In the genomic region with DNA sequence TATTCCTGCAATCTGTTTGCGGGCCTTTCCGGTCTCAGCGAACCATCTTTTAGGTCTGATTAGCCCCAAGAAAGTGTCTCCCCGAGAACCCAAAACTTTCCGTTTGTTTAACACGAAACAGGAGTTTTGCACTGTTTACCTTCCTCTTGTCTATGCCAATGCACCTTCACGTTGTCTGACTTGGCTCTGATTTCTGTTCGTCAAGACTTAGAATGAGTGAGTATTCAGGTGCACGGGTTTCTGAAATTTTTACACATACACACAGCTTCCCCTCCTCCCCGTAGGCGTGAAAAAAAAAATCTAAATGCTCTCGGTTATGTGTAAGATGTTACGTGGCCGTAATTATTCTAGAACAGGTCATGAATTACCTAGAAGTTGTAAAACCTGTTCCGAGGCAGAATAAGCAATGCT, we compare ENCODE assay signal across 8 mouse cellular contexts. TPM values are rescaled to one million over a fixed set of nuclear protein-coding genes. Genes with fewer than 3 reads are reported as not detected.
DNase-seq lines count a peak whose midpoint lies in the region; ATAC-seq and TF ChIP-seq lines count a peak whose summit lies in the region.

No protein-coding gene starts in this region.

- no peaks in the 10 kb centered on the region for H3K27me3 ChIP-seq in heart, embryonic 10.5 days (ENCODE audit: insufficient read depth, poor library complexity, severe bottlenecking)
- no peaks in the 10 kb centered on the region for H3K27me3 ChIP-seq in ES-Bruce4 (ENCODE audit: control insufficient read depth, insufficient read depth, low read length, poor library complexity, severe bottlenecking)
- no peaks in the 10 kb centered on the region for H3K27me3 ChIP-seq in forebrain, embryonic 13.5 days
- H3K27me3 ChIP-seq in liver, embryonic 14.5 days (ENCODE audit: control insufficient read depth, insufficient read depth, low read length) = no peaks in the 10 kb centered on the region

- no peak for TF ChIP-seq POLR2A in ES-Bruce4 (IDR thresholded peaks at IDR 0.05; ENCODE audit: insufficient read depth, low read length)
- TF ChIP-seq POLR2A in olfactory bulb, adult 2 months (IDR thresholded peaks at IDR 0.05; ENCODE audit: insufficient read depth, low read depth, low read length) = no peak

- no peak for TF ChIP-seq EP300 in ES-Bruce4 (IDR thresholded peaks at IDR 0.05; ENCODE audit: insufficient read depth, low read depth, low read length)
- no peak for TF ChIP-seq EP300 in liver, embryonic 14.5 days (IDR thresholded peaks at IDR 0.05; ENCODE audit: low read depth)

- TF ChIP-seq CTCF in ES-Bruce4 (IDR thresholded peaks at IDR 0.05; ENCODE audit: low read depth, low read length) = no peak
- TF ChIP-seq CTCF in liver, embryonic 14.5 days (IDR thresholded peaks at IDR 0.05; ENCODE audit: low read depth) = no peak
- no peak for TF ChIP-seq CTCF in olfactory bulb, adult 2 months (IDR thresholded peaks at IDR 0.05; ENCODE audit: insufficient read depth, low read depth, low read length)

- H3K9me3 ChIP-seq in heart, embryonic 10.5 days = no peaks in the 10 kb centered on the region
- H3K9me3 ChIP-seq in ES-Bruce4 (replicated peaks; ENCODE audit: control insufficient read depth, insufficient read depth, low read length, poor library complexity, severe bottlenecking) = no peaks in the 10 kb centered on the region
- H3K9me3 ChIP-seq in forebrain, embryonic 13.5 days (replicated peaks) = no peaks in the 10 kb centered on the region
- H3K9me3 ChIP-seq in liver, embryonic 14.5 days (ENCODE audit: control insufficient read depth, low read length) = no peaks in the 10 kb centered on the region

- peak overlapping the region; percentile 94 for H3K9ac ChIP-seq in ES-Bruce4 (ENCODE audit: low read depth, poor library complexity, severe bottlenecking)
- H3K9ac ChIP-seq in forebrain, embryonic 13.5 days = peak overlapping the region; percentile 98
- peak overlapping the region; percentile 78 for H3K9ac ChIP-seq in liver, embryonic 14.5 days (replicated peaks)

- ATAC-seq in forebrain, embryonic 13.5 days = no peak
- no peak for ATAC-seq in liver, embryonic 14.5 days (ENCODE audit: insufficient read depth)

- H3K36me3 ChIP-seq in heart, embryonic 10.5 days = no peaks in the 10 kb centered on the region
- H3K36me3 ChIP-seq in ES-Bruce4 (ENCODE audit: control insufficient read depth, insufficient read depth, low read length, poor library complexity, severe bottlenecking) = no peaks in the 10 kb centered on the region; the same call in 1 of the 2 replicates
- 0 out of 2 replicates have a peak, but pooled peaks cover 5% of the 10 kb centered on the region for H3K36me3 ChIP-seq in forebrain, embryonic 13.5 days (ENCODE audit: poor library complexity, severe bottlenecking)
- no peaks in the 10 kb centered on the region for H3K36me3 ChIP-seq in liver, embryonic 14.5 days (replicated peaks; ENCODE audit: control insufficient read depth, insufficient read depth, low read depth)

- 2% methylated on average over 15 of the region's 15 CpGs for WGBS in heart, embryonic 10.5 days
- under 1% methylated on average over 15 of the region's 15 CpGs for WGBS in forebrain, embryonic 13.5 days
- WGBS in liver, embryonic 14.5 days (ENCODE audit: insufficient replicate concordance) = under 1% methylated on average over 15 of the region's 15 CpGs
- under 1% methylated on average over 15 of the region's 15 CpGs for WGBS in olfactory bulb, adult 2 months

- H3K4me3 ChIP-seq in heart, embryonic 10.5 days = peak overlapping the region; percentile 79
- peak overlapping the region; percentile 95 for H3K4me3 ChIP-seq in ES-Bruce4 (ENCODE audit: low read depth, low read length)
- H3K4me3 ChIP-seq in forebrain, embryonic 13.5 days = peak overlapping the region; percentile 74
- H3K4me3 ChIP-seq in liver, embryonic 14.5 days (ENCODE audit: insufficient read depth in 1 of 2, low read depth in 2 of 2, low read length in 2 of 2) = peak overlapping the region; percentile 69 to 87
- peak overlapping the region; percentile 75 for H3K4me3 ChIP-seq in olfactory bulb, adult 2 months (ENCODE audit: insufficient read depth, low read depth, low read length)

- H3K4me1 ChIP-seq in heart, embryonic 10.5 days = peaks cover 16% of the 10 kb centered on the region
- no peaks in the 10 kb centered on the region for H3K4me1 ChIP-seq in ES-Bruce4 (ENCODE audit: control insufficient read depth, insufficient read depth, low read length)
- peaks cover 33% of the 10 kb centered on the region for H3K4me1 ChIP-seq in forebrain, embryonic 13.5 days
- H3K4me1 ChIP-seq in liver, embryonic 14.5 days (replicated peaks; ENCODE audit: control insufficient read depth in 2 of 2, insufficient read depth in 2 of 2, low read length in 1 of 2) = peaks cover 0 to 5% of the 10 kb centered on the region in 2 experiments; a peak in 3 of 4 replicates
- 0 out of 2 replicates have a peak, but pooled peaks cover 3% of the 10 kb centered on the region for H3K4me1 ChIP-seq in olfactory bulb, adult 2 months (ENCODE audit: control insufficient read depth, insufficient read depth, low read length)

- no peak for DNase-seq in heart, embryonic 10.5 days (ENCODE audit: low spot score)
- no peak for DNase-seq in heart, adult 8-10 months (ENCODE audit: low spot score)
- peak in 1 of 3 experiments; percentile 13 for DNase-seq in liver, embryonic 14.5 days (ENCODE audit: low read depth in 3 of 3, low spot score in 3 of 3)
- no peak for DNase-seq in right cerebral cortex, adult 2 months (ENCODE audit: low spot score in 2 of 2)
- DNase-seq in spleen, adult 18-20 months = no peak

- H3K4me2 ChIP-seq in forebrain, embryonic 13.5 days = peak overlapping the region; percentile 65
- peak overlapping the region; percentile 75 for H3K4me2 ChIP-seq in liver, embryonic 14.5 days (ENCODE audit: low read depth)

- peak overlapping the region; percentile 96 for H3K27ac ChIP-seq in heart, embryonic 10.5 days
- 0 out of 2 replicates have a peak overlapping the region, but pooled peaks have one; percentile 30 for H3K27ac ChIP-seq in ES-Bruce4 (ENCODE audit: insufficient read depth, low read length)
- H3K27ac ChIP-seq in forebrain, embryonic 13.5 days = peak overlapping the region; percentile 92
- peak overlapping the region; percentile 1 for H3K27ac ChIP-seq in liver, embryonic 14.5 days
- H3K27ac ChIP-seq in olfactory bulb, adult 2 months (ENCODE audit: insufficient read depth, low read depth, low read length) = no peak overlapping the region

RNA-seq across cellular contexts. Expression of gene Nsun6, which starts 0.9 kb away (rescaled TPM):
- 6.5 and 8.3 TPM in 2 replicates for polyA plus RNA-seq in heart, embryonic 10.5 days (2016; fragmentation: Nextera tagmentation; extraction: Ambion mirVana)
- total RNA-seq in heart, adult 8-10 months (2022) = 1 to 10 TPM; 4.6 to 6.7 (median 5.5) TPM
- polyA plus RNA-seq in ES-Bruce4 (2011; ENCODE audit: insufficient read depth, insufficient read length, low read depth, missing spikeins) = 20.2 and 20.5 TPM in 2 replicates
- polyA plus RNA-seq in forebrain, embryonic 13.5 days (2015; fragmentation: Nextera tagmentation; extraction: Ambion mirVana) = 18.6 and 19.8 TPM in 2 replicates
- polyA plus RNA-seq in liver, embryonic 14.5 days (2012; rRNA removed) = 0.89 and 1.6 TPM in 2 replicates
- 3.2 and 3.4 TPM in 2 replicates for polyA plus RNA-seq in liver, embryonic 14.5 days (2014; fragmentation: Nextera tagmentation; extraction: Ambion mirVana)
- polyA plus RNA-seq in olfactory bulb, adult 2 months (2012; ENCODE audit: insufficient read depth, insufficient read length, low replicate concordance, missing spikeins) = not detected in 2 replicates

RNA-seq across cellular contexts. Expression of gene Arl5b, which starts 6.6 kb away (rescaled TPM):
- polyA plus RNA-seq in heart, embryonic 10.5 days (2016; fragmentation: Nextera tagmentation; extraction: Ambion mirVana) = 23.7 and 32.8 TPM in 2 replicates
- total RNA-seq in heart, adult 8-10 months (2022) = 10 to 100 TPM; 17.6 to 26.7 (median 21.9) TPM
- polyA plus RNA-seq in ES-Bruce4 (2011; ENCODE audit: insufficient read depth, insufficient read length, low read depth, missing spikeins) = 60.4 and 66.9 TPM in 2 replicates
- 37.1 and 38.6 TPM in 2 replicates for polyA plus RNA-seq in forebrain, embryonic 13.5 days (2015; fragmentation: Nextera tagmentation; extraction: Ambion mirVana)
- 3.0 and 5.8 TPM in 2 replicates for polyA plus RNA-seq in liver, embryonic 14.5 days (2012; rRNA removed)
- polyA plus RNA-seq in liver, embryonic 14.5 days (2014; fragmentation: Nextera tagmentation; extraction: Ambion mirVana) = 4.5 and 5.2 TPM in 2 replicates
- 388 TPM in 1 of 2 replicates, not detected in the other for polyA plus RNA-seq in olfactory bulb, adult 2 months (2012; ENCODE audit: insufficient read depth, insufficient read length, low replicate concordance, missing spikeins)
